Mouse (Mus musculus): ENCODE data around the gene Rgs7. TPM values are rescaled to one million over a fixed set of nuclear protein-coding genes. Genes with fewer than 3 reads are reported as not detected.

Gene Rgs7
- polyA plus RNA-seq, 1 experiment = 0.07 TPM

- Histone ChIP-seq H3K27me3 (ENCODE audit: control insufficient read depth, insufficient read depth, insufficient read length) (no peaks in the 10 kb centered on the region), H3ac (ENCODE audit: control insufficient read depth, insufficient read length, low read depth) (no peak overlapping the region), H3K4me3 (ENCODE audit: insufficient read depth, poor library complexity, severe bottlenecking) (no peak overlapping the region), H3K79me2 (ENCODE audit: control insufficient read depth, insufficient read depth) (no peaks in the 10 kb centered on the region), H3K36me3 (ENCODE audit: control insufficient read depth, insufficient read depth) (no peaks in the 10 kb centered on the region), H3K79me3 (ENCODE audit: low read depth) (no peaks in the 10 kb centered on the region)
- TF ChIP-seq MAX (IDR thresholded peaks at IDR 0.05) = no peak
- no peak for TF ChIP-seq MYOG (IDR thresholded peaks at IDR 0.05; ENCODE audit: control insufficient read depth, extremely low read depth, insufficient read length)
- TF ChIP-seq FOSL1 (IDR thresholded peaks at IDR 0.05; ENCODE audit: insufficient read depth, low read length, poor library complexity, severe bottlenecking) = no peak
- no peak for TF ChIP-seq MYOD1 (IDR thresholded peaks at IDR 0.05; ENCODE audit: control insufficient read depth, insufficient read length, low read depth)
- no peak for TF ChIP-seq CEBPB (IDR thresholded peaks at IDR 0.05; ENCODE audit: low read depth)
- no peak for TF ChIP-seq CTCF (IDR thresholded peaks at IDR 0.05; ENCODE audit: control insufficient read depth, insufficient read depth, insufficient read length)
- TF ChIP-seq USF1 (IDR thresholded peaks at IDR 0.05; ENCODE audit: low read depth) = no peak
Observed at GRCm38 (mm10) chr1:175473060-175473459, 19.2 kb downstream of the Rgs7 start.

- Histone ChIP-seq H3K79me2 (ENCODE audit: control insufficient read depth, insufficient read depth) (no peaks in the 10 kb centered on the region), H3K4me3 (ENCODE audit: insufficient read depth, poor library complexity, severe bottlenecking) (no peak overlapping the region), H3ac (ENCODE audit: control insufficient read depth, insufficient read length, low read depth) (no peak overlapping the region), H3K27me3 (ENCODE audit: control insufficient read depth, insufficient read depth, insufficient read length) (no peaks in the 10 kb centered on the region), H3K79me3 (ENCODE audit: low read depth) (no peaks in the 10 kb centered on the region), H3K36me3 (ENCODE audit: control insufficient read depth, insufficient read depth) (no peaks in the 10 kb centered on the region)
- TF ChIP-seq MYOD1 (IDR thresholded peaks at IDR 0.05; ENCODE audit: control insufficient read depth, insufficient read length, low read depth) (no peak), FOSL1 (IDR thresholded peaks at IDR 0.05; ENCODE audit: insufficient read depth, low read length, poor library complexity, severe bottlenecking) (no peak), CEBPB (IDR thresholded peaks at IDR 0.05; ENCODE audit: low read depth) (no peak), USF1 (IDR thresholded peaks at IDR 0.05; ENCODE audit: low read depth) (no peak), CTCF (IDR thresholded peaks at IDR 0.05; ENCODE audit: control insufficient read depth, insufficient read depth, insufficient read length) (no peak), MYOG (IDR thresholded peaks at IDR 0.05; ENCODE audit: control insufficient read depth, extremely low read depth, insufficient read length) (no peak), MAX (IDR thresholded peaks at IDR 0.05) (no peak)
Observed at GRCm38 (mm10) chr1:175469087-175469788, 23.1 kb downstream of the Rgs7 start.

GRCm38 (mm10) chr1:175464566-175464965, 27.7 kb downstream of the Rgs7 start:
- Histone ChIP-seq H3K79me2 (ENCODE audit: control insufficient read depth, insufficient read depth) (no peaks in the 10 kb centered on the region), H3K27me3 (ENCODE audit: control insufficient read depth, insufficient read depth, insufficient read length) (no peaks in the 10 kb centered on the region), H3K36me3 (ENCODE audit: control insufficient read depth, insufficient read depth) (no peaks in the 10 kb centered on the region), H3K79me3 (ENCODE audit: low read depth) (no peaks in the 10 kb centered on the region), H3K4me3 (ENCODE audit: insufficient read depth, poor library complexity, severe bottlenecking) (no peak overlapping the region), H3ac (ENCODE audit: control insufficient read depth, insufficient read length, low read depth) (no peak overlapping the region)
- TF ChIP-seq CEBPB (IDR thresholded peaks at IDR 0.05; ENCODE audit: low read depth) (no peak), MYOG (IDR thresholded peaks at IDR 0.05; ENCODE audit: control insufficient read depth, extremely low read depth, insufficient read length) (no peak), USF1 (IDR thresholded peaks at IDR 0.05; ENCODE audit: low read depth) (no peak), MAX (IDR thresholded peaks at IDR 0.05) (no peak), FOSL1 (IDR thresholded peaks at IDR 0.05; ENCODE audit: insufficient read depth, low read length, poor library complexity, severe bottlenecking) (no peak), MYOD1 (IDR thresholded peaks at IDR 0.05; ENCODE audit: control insufficient read depth, insufficient read length, low read depth) (no peak), CTCF (IDR thresholded peaks at IDR 0.05; ENCODE audit: control insufficient read depth, insufficient read depth, insufficient read length) (no peak)

- H3K36me3 ChIP-seq (ENCODE audit: control insufficient read depth, insufficient read depth) = no peaks in the 10 kb centered on the region
- no peak overlapping the region for H3ac ChIP-seq (ENCODE audit: control insufficient read depth, insufficient read length, low read depth)
- no peaks in the 10 kb centered on the region for H3K27me3 ChIP-seq (ENCODE audit: control insufficient read depth, insufficient read depth, insufficient read length)
- no peak overlapping the region for H3K4me3 ChIP-seq (ENCODE audit: insufficient read depth, poor library complexity, severe bottlenecking)
- H3K79me3 ChIP-seq (ENCODE audit: low read depth) = no peaks in the 10 kb centered on the region
- H3K79me2 ChIP-seq (ENCODE audit: control insufficient read depth, insufficient read depth) = no peaks in the 10 kb centered on the region
- no peak for TF ChIP-seq MYOG (IDR thresholded peaks at IDR 0.05; ENCODE audit: control insufficient read depth, extremely low read depth, insufficient read length)
- TF ChIP-seq USF1 (IDR thresholded peaks at IDR 0.05; ENCODE audit: low read depth) = no peak
- no peak for TF ChIP-seq CTCF (IDR thresholded peaks at IDR 0.05; ENCODE audit: control insufficient read depth, insufficient read depth, insufficient read length)
- no peak for TF ChIP-seq MAX (IDR thresholded peaks at IDR 0.05)
- TF ChIP-seq CEBPB (IDR thresholded peaks at IDR 0.05; ENCODE audit: low read depth) = no peak
- TF ChIP-seq MYOD1 (IDR thresholded peaks at IDR 0.05; ENCODE audit: control insufficient read depth, insufficient read length, low read depth) = no peak
- TF ChIP-seq FOSL1 (IDR thresholded peaks at IDR 0.05; ENCODE audit: insufficient read depth, low read length, poor library complexity, severe bottlenecking) = no peak
Observed at GRCm38 (mm10) chr1:175462351-175462750, 29.9 kb downstream of the Rgs7 start.

- Histone ChIP-seq H3K4me3 (ENCODE audit: insufficient read depth, poor library complexity, severe bottlenecking) (no peak overlapping the region), H3ac (ENCODE audit: control insufficient read depth, insufficient read length, low read depth) (no peak overlapping the region), H3K79me2 (ENCODE audit: control insufficient read depth, insufficient read depth) (no peaks in the 10 kb centered on the region)
Observed at GRCm38 (mm10) chr1:175454041-175454636, 38.2 kb downstream of the Rgs7 start.

More at GRCm38 (mm10) chr1:175454041-175454636, 38.2 kb downstream of the Rgs7 start:
- Histone ChIP-seq H3K27me3 (ENCODE audit: control insufficient read depth, insufficient read depth, insufficient read length) (no peaks in the 10 kb centered on the region), H3K79me3 (ENCODE audit: low read depth) (no peaks in the 10 kb centered on the region), H3K36me3 (ENCODE audit: control insufficient read depth, insufficient read depth) (no peaks in the 10 kb centered on the region)
- TF ChIP-seq MYOG (IDR thresholded peaks at IDR 0.05; ENCODE audit: control insufficient read depth, extremely low read depth, insufficient read length) (no peak), CTCF (IDR thresholded peaks at IDR 0.05; ENCODE audit: control insufficient read depth, insufficient read depth, insufficient read length) (no peak), MAX (IDR thresholded peaks at IDR 0.05) (no peak), CEBPB (IDR thresholded peaks at IDR 0.05; ENCODE audit: low read depth) (no peak), FOSL1 (IDR thresholded peaks at IDR 0.05; ENCODE audit: insufficient read depth, low read length, poor library complexity, severe bottlenecking) (no peak), MYOD1 (IDR thresholded peaks at IDR 0.05; ENCODE audit: control insufficient read depth, insufficient read length, low read depth) (no peak), USF1 (IDR thresholded peaks at IDR 0.05; ENCODE audit: low read depth) (no peak)

All from C2C12 (cell line).